ENCODE assay signal across 18 mouse cellular contexts in the genomic region with DNA sequence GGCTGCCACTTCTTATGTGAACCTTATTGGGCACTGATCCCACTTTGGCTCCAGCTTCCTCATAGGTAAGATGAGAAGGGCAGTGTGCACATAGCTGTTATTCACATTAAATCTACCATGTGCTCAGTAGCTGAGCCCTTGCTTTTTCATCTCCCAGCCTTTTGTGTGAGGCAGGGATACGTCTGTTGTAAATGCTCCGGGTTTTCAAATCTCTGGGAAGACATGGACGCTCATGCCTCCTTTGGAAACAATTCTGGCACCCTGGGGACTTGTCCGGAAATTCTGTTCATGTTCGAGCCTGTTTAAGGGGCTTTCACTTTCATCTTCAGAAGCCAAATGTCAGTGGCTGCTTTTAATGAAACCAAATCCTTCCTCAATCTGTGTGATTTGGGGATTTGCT.
A peak's percentile ranks its signal among the peaks of the same experiment; 100 is the strongest.
DNase-seq lines count a peak whose midpoint lies in the region; ATAC-seq lines count a peak whose summit lies in the region.
"Had no signal": no experiment of that assay in that cellular context is flagged by ENCODE, and none has a peak within 500 bp of the region (broad histone marks: within the 10 kb centered on the region; RNA-seq: fewer than 3 reads in every experiment).

No protein-coding gene starts in this region.

- no peak for ATAC-seq in intestine, embryonic 14.5 days (replicated peaks; ENCODE audit: low FRiP score, low TSS enrichment, low read depth)
- no peak for ATAC-seq in intestine, embryonic 16.5 days
- ATAC-seq in embryonic facial prominence, embryonic 13.5 days (ENCODE audit: insufficient number of reproducible peaks, insufficient read depth, low FRiP score, low TSS enrichment, low read depth): no peak
- ATAC-seq in megakaryocyte, adult 5-6 weeks (ENCODE audit: poor library complexity, severe bottlenecking): peak; percentile 64

- WGBS in intestine, embryonic 14.5 days: 73% methylated on average over 5 of the region's 5 CpGs
- 73% methylated on average over 5 of the region's 5 CpGs for WGBS in intestine, embryonic 16.5 days
- 14% methylated on average over 5 of the region's 5 CpGs for WGBS in embryonic facial prominence, embryonic 13.5 days

- H3K27ac ChIP-seq in intestine, embryonic 14.5 days (ENCODE audit: low read depth): no peak overlapping the region
- H3K27ac ChIP-seq in intestine, embryonic 16.5 days (ENCODE audit: low read length): no peak overlapping the region
- H3K27ac ChIP-seq in embryonic facial prominence, embryonic 13.5 days: peak overlapping the region; percentile 48; the same call in 1 of the 2 replicates
- H3K27ac ChIP-seq: heart, embryonic 13.5 days; hindbrain, embryonic 13.5 days; liver, embryonic 13.5 days; midbrain, embryonic 10.5 days had no signal

- H3K4me3 ChIP-seq in intestine, embryonic 14.5 days (ENCODE audit: low read depth, low read length): no peak overlapping the region
- no peak overlapping the region for H3K4me3 ChIP-seq in intestine, embryonic 16.5 days (ENCODE audit: low read length)
- no peak overlapping the region for H3K4me3 ChIP-seq in embryonic facial prominence, embryonic 13.5 days
- H3K4me3 ChIP-seq: heart, embryonic 13.5 days; hindbrain, embryonic 13.5 days; liver, embryonic 13.5 days; midbrain, embryonic 10.5 days; myocyte had no signal

- H3K9me3 ChIP-seq in intestine, embryonic 14.5 days (ENCODE audit: control insufficient read depth, low read length): no peaks in the 10 kb centered on the region
- H3K9me3 ChIP-seq in intestine, embryonic 16.5 days (ENCODE audit: control insufficient read depth, low read length): no peaks in the 10 kb centered on the region
- 0 out of 2 replicates have a peak, but pooled peaks cover 3% of the 10 kb centered on the region for H3K9me3 ChIP-seq in embryonic facial prominence, embryonic 13.5 days
- H3K9me3 ChIP-seq: heart, embryonic 13.5 days; hindbrain, embryonic 13.5 days; liver, embryonic 13.5 days had no signal

- no peaks in the 10 kb centered on the region for H3K36me3 ChIP-seq in intestine, embryonic 14.5 days (ENCODE audit: control insufficient read depth, insufficient read depth, low read length)
- no peaks in the 10 kb centered on the region for H3K36me3 ChIP-seq in intestine, embryonic 16.5 days (ENCODE audit: control insufficient read depth, insufficient read depth, low read length)
- H3K36me3 ChIP-seq in embryonic facial prominence, embryonic 13.5 days: no peaks in the 10 kb centered on the region
- H3K36me3 ChIP-seq: heart, embryonic 13.5 days; hindbrain, embryonic 13.5 days; liver, embryonic 13.5 days; midbrain, embryonic 10.5 days had no signal

- no peak overlapping the region for H3K9ac ChIP-seq in intestine, embryonic 14.5 days (ENCODE audit: low read length)
- no peak overlapping the region for H3K9ac ChIP-seq in intestine, embryonic 16.5 days (ENCODE audit: low read depth, low read length)
- no peak overlapping the region for H3K9ac ChIP-seq in embryonic facial prominence, embryonic 13.5 days
- H3K9ac ChIP-seq: heart, embryonic 13.5 days; hindbrain, embryonic 13.5 days; liver, embryonic 13.5 days had no signal

- no peaks in the 10 kb centered on the region for H3K27me3 ChIP-seq in intestine, embryonic 14.5 days (replicated peaks; ENCODE audit: control insufficient read depth, insufficient read depth, low read length)
- H3K27me3 ChIP-seq in intestine, embryonic 16.5 days (replicated peaks; ENCODE audit: control insufficient read depth, insufficient read depth, low read length): no peaks in the 10 kb centered on the region
- H3K27me3 ChIP-seq in embryonic facial prominence, embryonic 13.5 days: no peaks in the 10 kb centered on the region
- H3K27me3 ChIP-seq: heart, embryonic 13.5 days; hindbrain, embryonic 13.5 days; liver, embryonic 13.5 days had no signal

- DNase-seq in embryo, embryonic 10.5 days (ENCODE audit: low spot score): peak; percentile 53
- no peak for DNase-seq in embryo, embryonic 10 days (ENCODE audit: low spot score)
- DNase-seq in intestine, embryonic 14.5 days (ENCODE audit: low spot score): peak; percentile 24
- DNase-seq in Muller cell, postnatal 12 days (ENCODE audit: inconsistent ontology term): no peak
- no peak for DNase-seq in adrenal gland, postnatal 4 days (ENCODE audit: low spot score in 2 of 2)
- DNase-seq: adrenal gland, adult 2 months; cerebellum, postnatal 36 days; kidney, adult 18-20 months; liver, embryonic 13.5 days; lung, postnatal 10 days; thymus, postnatal 36 days had no signal

- no peak overlapping the region for H3K4me2 ChIP-seq in intestine, embryonic 14.5 days (ENCODE audit: low read length)
- no peak overlapping the region for H3K4me2 ChIP-seq in intestine, embryonic 16.5 days (ENCODE audit: low read depth, low read length)
- H3K4me2 ChIP-seq in embryonic facial prominence, embryonic 13.5 days: peak overlapping the region; percentile 33; the same call in 1 of the 2 replicates
- H3K4me2 ChIP-seq: heart, embryonic 13.5 days; hindbrain, embryonic 13.5 days; liver, embryonic 13.5 days had no signal

- no peaks in the 10 kb centered on the region for H3K4me1 ChIP-seq in intestine, embryonic 14.5 days (replicated peaks; ENCODE audit: control insufficient read depth, insufficient read depth, low read length)
- no peaks in the 10 kb centered on the region for H3K4me1 ChIP-seq in intestine, embryonic 16.5 days (ENCODE audit: control insufficient read depth, insufficient read depth, low read length)
- peaks cover 7% of the 10 kb centered on the region; the same call in 1 of the 2 replicates for H3K4me1 ChIP-seq in embryonic facial prominence, embryonic 13.5 days
- H3K4me1 ChIP-seq: heart, embryonic 13.5 days; hindbrain, embryonic 13.5 days; liver, embryonic 13.5 days had no signal

Comparison
In these comparisons a context has a peak if more than half of its experiments do, and no peak if none do; other contexts are left out.
1. DNase-seq: peak in embryo, embryonic 10.5 days (single experiment) and intestine, embryonic 14.5 days (single experiment); none in embryo, embryonic 10 days (single experiment), Muller cell, postnatal 12 days (single experiment) and adrenal gland, postnatal 4 days (0 of 2).